Mouse (Mus musculus): ENCODE results near the gene Olfr1242.

- TF ChIP-seq POLR2A (IDR thresholded peaks at IDR 0.05; ENCODE audit: low read depth, low read length) (no peak), CTCF (conservative IDR thresholded peaks at IDR 0.05; ENCODE audit: insufficient read depth, insufficient read length, low read depth, low read length) (no peak)
Measured at GRCm38 (mm10) chr2:89544516-89544915, 46.4 kb upstream of the Olfr1242 start.
